Mouse (Mus musculus): ENCODE results near the gene Atp7a. TPM values are rescaled to one million over a fixed set of nuclear protein-coding genes. Genes with fewer than 3 reads are reported as not detected.
A peak's percentile ranks its signal among the peaks of the same experiment; 100 is the strongest.

The Atp7a gene
- total RNA-seq, 1 experiment from 2014 or later: 31.6 TPM

- DNase-seq: peak; percentile 9
Measured at GRCm38 (mm10) chrX:106080811-106081443, 53.9 kb downstream of the Atp7a start.

DNA sequence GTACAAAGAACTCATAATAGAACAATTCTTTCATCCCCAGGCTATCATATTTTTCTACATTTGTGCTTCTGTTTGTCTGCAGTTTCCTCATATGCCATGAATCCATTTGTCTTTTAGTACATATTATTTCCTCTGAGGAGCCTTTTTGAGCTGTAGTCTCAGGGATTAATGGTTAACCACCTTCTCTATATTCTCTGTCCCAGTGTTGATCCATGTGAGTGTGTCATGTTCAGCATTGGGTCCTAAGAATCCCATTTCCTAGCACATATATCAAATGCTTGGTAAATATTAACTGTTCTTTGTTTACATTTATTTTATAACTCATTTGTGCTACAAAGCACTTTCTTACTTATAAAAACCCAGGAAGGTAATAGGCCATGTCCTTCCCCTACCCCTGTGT lies 55.4 kb downstream of the Atp7a start:
- DNase-seq: no peak

GRCm38 (mm10) chrX:106085132-106085531 lies 58.1 kb downstream of the Atp7a start:
- DNase-seq: no peak

DNA sequence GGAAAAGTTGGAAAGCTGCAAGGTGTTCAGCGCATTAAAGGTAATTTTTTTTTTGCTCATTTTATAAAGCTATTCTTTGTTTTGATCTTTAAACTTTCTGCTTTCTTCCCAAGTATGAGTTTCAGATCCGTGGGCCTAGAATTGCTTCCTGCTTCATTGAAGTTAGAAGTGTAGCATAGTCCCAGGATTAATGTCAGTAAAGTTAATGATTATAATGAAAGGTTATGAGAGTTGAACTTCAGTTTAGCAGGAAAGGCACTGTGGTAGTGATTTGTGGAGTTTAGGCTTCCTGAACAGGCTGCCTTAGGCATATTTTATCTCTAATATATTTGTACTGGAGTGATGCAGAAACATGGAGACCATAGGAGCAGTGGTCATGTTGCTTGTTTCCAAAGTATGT lies 58.5 kb downstream of the Atp7a start:
- DNase-seq: no peak

DNA sequence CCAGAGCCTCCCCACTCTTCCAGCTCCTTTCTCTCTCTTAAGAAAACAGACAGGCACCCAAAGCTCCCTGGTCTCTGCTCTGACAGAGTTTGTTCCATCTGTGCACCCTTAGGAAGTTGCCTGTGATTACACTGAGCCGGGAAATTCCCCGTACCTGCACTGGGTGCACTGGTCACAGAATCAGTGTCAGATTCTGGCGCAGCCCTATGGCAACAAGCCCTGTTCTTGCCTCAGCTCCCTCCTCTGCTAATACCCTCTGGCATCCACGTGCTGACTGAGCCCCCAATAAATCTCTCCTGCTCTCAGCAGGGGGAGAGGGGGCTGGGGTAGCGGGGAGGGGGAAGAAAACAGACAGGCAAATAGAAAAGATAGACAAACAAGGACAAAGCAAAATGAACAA lies 65.9 kb downstream of the Atp7a start:
- DNase-seq: no peak

- peak; percentile 51 for DNase-seq
Measured at GRCm38 (mm10) chrX:106105464-106105863, 78.4 kb downstream of the Atp7a start.

DNA sequence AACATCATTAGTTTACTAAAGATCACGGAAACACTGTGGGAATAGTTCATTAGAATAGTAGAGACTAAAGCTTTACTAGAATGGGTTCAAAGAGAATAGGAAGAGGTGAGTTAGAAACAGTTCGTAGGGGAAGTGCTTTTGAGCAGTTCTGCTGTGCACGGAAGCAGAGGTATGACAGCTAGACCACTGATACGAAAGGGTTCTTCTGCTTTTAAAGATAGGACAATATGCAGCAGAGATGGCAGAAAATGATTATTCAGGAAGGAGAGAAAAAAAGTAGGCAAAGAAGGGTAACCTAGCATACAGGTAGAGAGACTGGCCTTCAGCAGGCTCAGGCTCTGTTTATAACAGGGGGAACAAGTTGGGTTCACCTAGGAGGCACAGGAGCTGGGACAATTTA lies 86.8 kb downstream of the Atp7a start:
- DNase-seq: no peak

DNA sequence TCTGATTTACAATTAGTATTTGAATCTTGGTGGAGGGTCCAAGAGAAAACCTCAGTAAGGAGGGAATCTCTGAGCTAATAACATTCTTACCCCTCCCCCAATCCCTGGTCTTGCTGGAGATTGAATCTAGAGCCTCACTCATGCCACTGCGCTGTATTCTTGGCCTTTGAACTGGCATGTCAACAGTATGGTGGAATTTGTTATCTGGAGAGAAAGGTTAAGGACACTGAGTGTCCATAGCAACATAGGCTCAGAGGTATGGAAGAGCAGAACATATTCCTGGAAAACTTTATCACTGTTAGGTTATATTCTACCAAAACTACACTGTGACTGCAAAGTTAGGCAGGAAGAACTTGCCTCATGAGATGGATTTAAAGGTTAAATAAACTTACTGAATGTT lies 87.6 kb downstream of the Atp7a start:
- no peak for DNase-seq

GRCm38 (mm10) chrX:106122823-106123222 lies 95.7 kb downstream of the Atp7a start:
- DNase-seq: no peak

GRCm38 (mm10) chrX:106128283-106128682 lies 101.2 kb downstream of the Atp7a start:
- no peak for DNase-seq

- DNase-seq: no peak
Measured at GRCm38 (mm10) chrX:106129877-106130276, 102.8 kb downstream of the Atp7a start.

DNA sequence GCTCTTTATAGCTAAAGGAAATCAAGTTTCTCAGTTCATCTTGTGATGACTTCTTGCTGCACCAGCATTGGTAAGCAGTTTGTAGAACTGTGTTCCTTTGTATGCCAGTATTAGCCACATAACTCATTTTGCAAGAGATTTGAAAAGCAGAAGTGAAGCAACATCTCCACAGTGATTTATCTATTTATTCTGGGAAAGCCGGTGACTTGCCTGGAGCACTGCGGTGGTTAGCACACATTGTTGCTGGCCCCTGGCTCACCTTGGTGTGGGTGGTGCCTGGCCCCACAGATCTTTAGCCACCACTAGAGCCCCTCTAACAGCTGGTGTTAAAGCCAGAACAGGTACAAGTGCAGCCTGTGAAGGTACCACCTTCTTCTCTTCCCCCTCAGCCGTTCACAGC lies 107.8 kb downstream of the Atp7a start:
- peak; percentile 12 for DNase-seq

GRCm38 (mm10) chrX:106135484-106135883 lies 108.4 kb downstream of the Atp7a start:
- DNase-seq: peak; percentile 6

DNA sequence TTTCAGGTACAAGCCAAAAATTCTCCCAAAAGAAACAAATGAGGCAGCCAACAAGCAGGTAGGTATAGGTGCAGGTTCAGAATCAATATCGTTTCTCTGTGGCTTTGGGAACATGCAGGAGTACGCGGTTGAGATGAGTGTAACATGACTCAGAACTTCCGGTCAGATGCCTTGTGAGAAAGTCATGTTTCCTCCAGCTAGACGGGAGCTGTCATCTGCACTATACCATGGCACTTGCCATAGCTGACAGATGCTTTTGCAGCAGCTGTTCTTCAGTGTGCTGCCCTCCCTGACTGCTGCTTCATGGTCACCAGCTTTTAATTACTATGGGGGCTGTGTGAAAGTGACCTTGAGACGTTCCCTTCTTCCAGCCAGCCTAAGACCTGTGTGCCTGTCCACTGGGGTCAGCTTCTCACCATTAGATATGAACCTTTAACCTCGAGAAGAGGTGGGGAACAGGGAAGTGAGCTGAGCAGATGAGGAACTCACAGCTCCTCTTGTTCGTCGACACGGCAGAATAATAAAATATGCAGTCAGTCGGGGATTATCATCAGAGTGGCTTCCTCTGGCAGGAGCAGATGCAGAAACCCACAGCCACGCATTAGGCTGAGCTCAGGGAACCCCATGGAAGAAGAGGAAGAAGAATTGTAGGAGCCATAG lies 109.0 kb downstream of the Atp7a start:
- no peak for DNase-seq

- DNase-seq: no peak
Measured at GRCm38 (mm10) chrX:106139309-106140070, 112.4 kb downstream of the Atp7a start.

GRCm38 (mm10) chrX:106142936-106143335 lies 115.9 kb downstream of the Atp7a start, which contains the start of gene Tlr13:
Gene Tlr13 (plus strand): TSS chrX:106143204.
- DNase-seq: no peak

- no peak for DNase-seq
Measured at GRCm38 (mm10) chrX:106148185-106148584, 121.1 kb downstream of the Atp7a start.

GRCm38 (mm10) chrX:106149460-106149859 lies 122.4 kb downstream of the Atp7a start:
- DNase-seq: no peak

DNA sequence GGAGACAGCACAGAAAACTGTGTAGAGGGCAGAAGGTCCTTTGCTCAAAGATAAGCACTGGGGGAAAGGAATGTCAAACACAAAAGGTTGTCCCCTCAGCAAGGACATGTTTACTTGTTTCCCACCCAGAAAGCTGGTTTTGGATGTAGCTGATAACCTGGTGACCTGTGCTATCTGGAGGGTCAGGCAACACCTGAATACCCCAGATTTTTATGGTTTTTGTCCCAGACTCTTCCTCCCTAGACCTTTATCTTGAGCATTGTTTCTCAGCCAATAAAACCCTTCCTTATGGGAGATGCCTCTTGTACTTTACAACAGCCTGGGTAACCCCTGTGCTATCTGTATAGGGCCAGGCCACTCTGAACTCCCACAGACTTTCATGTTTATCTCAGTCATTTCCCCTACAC lies 127.1 kb downstream of the Atp7a start:
- DNase-seq: no peak

DNA sequence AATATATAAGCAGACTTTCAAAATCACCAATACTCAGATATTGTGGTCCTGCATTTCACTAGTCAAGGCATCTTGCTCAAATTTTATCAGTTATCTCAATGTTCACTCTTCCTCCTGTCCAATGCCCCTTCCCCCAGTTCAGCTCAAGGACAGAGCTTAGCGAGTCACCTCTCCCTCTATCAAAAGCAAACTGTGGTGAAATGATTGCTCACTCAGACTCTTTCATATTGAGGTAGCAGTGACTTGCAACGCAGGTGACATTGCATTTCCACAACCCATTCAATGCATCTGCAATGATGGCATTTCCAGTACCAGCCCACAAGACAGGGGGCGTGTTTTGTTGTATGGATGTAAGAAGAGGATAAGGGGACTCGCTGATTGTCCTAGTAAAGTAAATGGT lies 128.8 kb downstream of the Atp7a start:
- DNase-seq: no peak

- DNase-seq: peak; percentile 11
Measured at GRCm38 (mm10) chrX:106163995-106164394, 136.9 kb downstream of the Atp7a start.

DNA sequence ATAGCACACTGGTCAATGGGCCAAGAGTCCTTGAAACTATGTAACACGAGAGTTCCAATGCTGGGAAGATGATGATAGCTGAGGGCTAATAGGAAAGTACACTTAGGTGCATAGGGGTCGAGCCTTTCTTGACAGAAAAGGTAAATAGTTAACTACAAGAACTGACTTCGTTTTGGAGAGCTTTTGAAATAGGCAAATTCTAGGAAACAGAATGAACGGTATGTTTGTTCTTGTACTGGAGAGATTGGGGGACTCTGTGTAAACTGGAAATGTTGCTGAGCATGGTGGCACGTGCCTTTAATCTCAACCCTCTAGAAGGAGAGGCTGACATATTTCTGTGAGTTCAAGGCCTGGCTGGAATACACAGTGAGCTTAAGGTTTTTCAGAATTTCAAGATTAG lies 137.5 kb downstream of the Atp7a start:
- DNase-seq: no peak

DNA sequence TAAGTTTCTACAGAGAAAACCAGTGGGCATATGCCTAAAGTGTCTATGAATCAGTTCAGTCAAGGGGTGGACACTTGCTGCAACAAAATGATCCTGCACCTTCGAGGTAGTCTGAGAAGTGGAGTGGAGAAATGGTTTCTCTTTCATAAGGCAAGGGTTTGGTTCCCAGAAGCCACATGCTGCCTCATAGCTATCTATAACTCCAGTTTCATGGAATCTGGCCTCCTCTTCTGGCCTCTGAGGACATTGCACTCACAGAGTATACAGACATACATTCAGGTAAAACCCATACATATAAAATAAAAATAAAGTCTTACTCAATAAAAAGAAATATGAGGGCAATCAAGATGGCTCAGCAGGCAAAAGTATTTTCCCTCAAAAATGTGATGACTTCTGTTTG lies 138.0 kb downstream of the Atp7a start:
- DNase-seq: no peak
